Mouse (Mus musculus) intestine, embryonic 14.5 days (tissue): ENCODE data around the gene Sys1. TPM values are rescaled to one million over a fixed set of nuclear protein-coding genes. Genes with fewer than 3 reads are reported as not detected.
A peak's percentile ranks its signal among the peaks of the same experiment; 100 is the strongest.

Experiments
- ATAC-seq: fragments of 200-750 bp; cut with Nextera tagmentation; replicated peaks from 2 replicates; pipeline ENCODE4 v1.8.0; 2017; ENCODE audit warnings: low read depth, moderate number of reproducible peaks, moderate TSS enrichment, moderate library complexity; ENCODE audit not compliant: low FRiP score, low TSS enrichment
- DNase-seq: peaks from one replicate; pipeline ENCODE4 v3.0.0-alpha.2; 2018; ENCODE audit warnings: low spot score
- H3K27ac ChIP-seq: fragments of 300-500 bp; sonication (generic); 2 replicates; pipeline ENCODE4 v1.5.1; 2014; ENCODE audit warnings: low read depth, mild to moderate bottlenecking, control low read depth
- H3K27me3 ChIP-seq: fragments of 300-500 bp; sonication (generic); replicated peaks from 2 replicates; pipeline ENCODE4 v1.6.1; 2014; ENCODE audit warnings: low read length, control low read depth; ENCODE audit not compliant: control insufficient read depth, insufficient read depth
- H3K36me3 ChIP-seq: fragments of 300-500 bp; sonication (generic); 2 replicates; pipeline ENCODE4 v1.6.1; 2014; ENCODE audit warnings: low read length, control low read depth; ENCODE audit not compliant: control insufficient read depth, insufficient read depth
- H3K4me1 ChIP-seq: fragments of 300-500 bp; sonication (generic); replicated peaks from 2 replicates; pipeline ENCODE4 v1.6.1; 2014; ENCODE audit warnings: low read length, control low read depth, mixed read lengths; ENCODE audit not compliant: control insufficient read depth, insufficient read depth
- H3K4me2 ChIP-seq: fragments of 300-500 bp; sonication (generic); 2 replicates; pipeline ENCODE4 v1.6.1; 2014; ENCODE audit warnings: low read length
- H3K4me3 ChIP-seq: fragments of 300-500 bp; sonication (generic); 2 replicates; pipeline ENCODE4 v1.5.1; 2014; ENCODE audit warnings: low read depth, low read length, control low read depth, mixed read lengths
- H3K9ac ChIP-seq: fragments of 300-500 bp; sonication (generic); 2 replicates; pipeline ENCODE4 v1.6.1; 2014; ENCODE audit warnings: mild to moderate bottlenecking, low read length
- H3K9me3 ChIP-seq: fragments of 300-500 bp; sonication (generic); 2 replicates; pipeline ENCODE4 v1.6.1; 2016; ENCODE audit warnings: low read length, control low read depth; ENCODE audit not compliant: control insufficient read depth
- WGBS: fragments of 180-500 bp; shearing (Covaris S2); extraction: QIAGEN DNeasy Blood & Tissue Kit; methylation state at CpG from one replicate; pipeline ENCODE4 v1.1.7; 2014; 5-methylcytosine and 5-hydroxymethylcytosine counted together
- polyA plus RNA-seq: library from polyadenylated mRNA; unstranded; fragments of >200 nt; fragmentation: Nextera tagmentation; extraction: Ambion mirVana; gene quantifications from 2 replicates; pipeline ENCODE4 v1.2.1, GENCODE M21; 2014

Gene Sys1
- polyA plus RNA-seq, 1 experiment from 2014 or later: 65.2 TPM

GRCm38 (mm10) chr2:164494126-164494525 is 37.4 kb downstream of the Sys1 start:
- ATAC-seq: no peak
- no peak for DNase-seq
- 54% methylated on average over 2 of the region's 2 CpGs for WGBS
- H3K4me2 ChIP-seq: no peak overlapping the region
- no peaks in the 10 kb centered on the region for H3K27me3 ChIP-seq
- no peak overlapping the region for H3K4me3 ChIP-seq
- peaks cover 4% of the 10 kb centered on the region; the same call in 1 of the 2 replicates for H3K36me3 ChIP-seq
- H3K4me1 ChIP-seq: peaks cover 7% of the 10 kb centered on the region
- H3K9ac ChIP-seq: no peak overlapping the region
- no peak overlapping the region for H3K27ac ChIP-seq
- H3K9me3 ChIP-seq: no peaks in the 10 kb centered on the region

GRCm38 (mm10) chr2:164496331-164496730 is 39.6 kb downstream of the Sys1 start:
- peaks cover 16% of the 10 kb centered on the region for H3K36me3 ChIP-seq
- H3K4me3 ChIP-seq: peak overlapping the region; percentile 98; the same call in 1 of the 2 replicates
- H3K27me3 ChIP-seq: no peaks in the 10 kb centered on the region
- peak overlapping the region; percentile 79 for H3K4me2 ChIP-seq
- 65% methylated on average over 1 of the region's 1 CpGs for WGBS
- no peak overlapping the region for H3K9ac ChIP-seq
- no peak for DNase-seq
- peaks cover 7% of the 10 kb centered on the region for H3K4me1 ChIP-seq
- no peak for ATAC-seq
- no peaks in the 10 kb centered on the region for H3K9me3 ChIP-seq
- H3K27ac ChIP-seq: no peak overlapping the region

- 4% methylated on average over 43 of the region's 43 CpGs for WGBS
- Histone ChIP-seq H3K4me3 (peak within 1 kb of the TSS; percentile 98), H3K9ac (peak within 1 kb of the TSS; percentile 69), H3K27ac (no peak within 1 kb of the TSS), H3K36me3 (peaks cover 22% of the 10 kb centered on the region), H3K4me2 (peak within 1 kb of the TSS; percentile 79), H3K27me3 (no peaks in the 10 kb centered on the region), H3K9me3 (no peaks in the 10 kb centered on the region), H3K4me1 (peaks cover 7% of the 10 kb centered on the region)
- DNase-seq (peak; percentile 90), ATAC-seq (peak; percentile 93)
Observed at GRCm38 (mm10) chr2:164496847-164497690, 40.3 kb downstream of the Sys1 start, which contains the start of gene Pigt. Gene Pigt, plus strand, starts transcription at chr2:164497520.

DNA sequence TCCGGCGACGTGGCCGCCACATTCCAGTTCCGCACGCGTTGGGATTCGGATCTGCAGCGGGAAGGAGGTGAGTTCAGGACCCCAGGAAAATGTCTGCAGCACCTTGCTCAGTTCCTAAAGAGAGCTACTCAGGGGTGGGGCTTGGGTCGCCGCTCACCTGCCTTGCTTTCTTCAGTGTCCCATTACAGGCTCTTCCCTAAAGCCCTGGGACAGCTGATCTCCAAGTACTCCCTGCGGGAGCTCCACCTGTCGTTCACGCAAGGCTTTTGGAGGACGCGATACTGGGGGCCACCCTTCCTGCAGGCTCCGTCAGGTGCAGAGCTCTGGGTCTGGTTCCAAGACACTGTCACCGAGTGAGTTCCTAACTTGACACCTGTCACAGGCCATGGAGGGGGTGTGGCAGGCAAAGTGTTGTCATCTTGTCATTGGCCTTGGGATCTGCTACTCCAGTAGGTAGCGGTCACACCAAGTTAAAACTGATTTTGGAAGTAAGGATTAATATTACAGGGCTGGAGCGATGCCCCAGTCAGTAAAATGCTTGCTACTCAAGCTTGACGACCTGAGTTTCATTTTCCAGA is 41.0 kb downstream of the Sys1 start:
- ATAC-seq (peak; percentile 45), DNase-seq (no peak)
- 6% methylated on average over 21 of the region's 21 CpGs for WGBS
- Histone ChIP-seq H3K27me3 (no peaks in the 10 kb centered on the region), H3K27ac (no peak overlapping the region), H3K36me3 (peaks cover 29% of the 10 kb centered on the region), H3K4me1 (peaks cover 7% of the 10 kb centered on the region), H3K4me2 (peak overlapping the region; percentile 79), H3K4me3 (peak overlapping the region; percentile 98), H3K9me3 (no peaks in the 10 kb centered on the region), H3K9ac (peak overlapping the region; percentile 69)

DNA sequence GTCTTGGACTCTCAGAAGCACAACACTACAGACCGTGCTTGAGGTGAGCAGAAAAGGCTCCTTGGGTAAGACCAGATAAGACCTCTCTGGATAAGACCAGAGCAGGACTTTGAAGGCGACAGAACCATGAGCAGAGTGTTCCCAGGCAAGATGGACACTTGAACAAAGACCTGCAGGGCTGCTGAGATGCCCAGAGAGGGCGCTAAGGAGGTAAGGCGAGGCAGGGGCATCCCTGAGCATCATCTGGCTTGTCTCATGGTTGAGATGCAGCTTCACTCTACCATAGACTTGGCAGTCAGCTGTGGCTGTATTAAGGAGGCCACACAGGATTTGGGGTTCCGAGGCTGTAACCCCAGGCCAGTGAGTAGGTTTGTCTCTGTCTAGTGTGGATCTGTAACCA is 42.6 kb downstream of the Sys1 start:
- peaks cover 45% of the 10 kb centered on the region for H3K36me3 ChIP-seq
- no peak overlapping the region for H3K4me2 ChIP-seq
- no peak overlapping the region for H3K9ac ChIP-seq
- H3K27me3 ChIP-seq: no peaks in the 10 kb centered on the region
- no peak overlapping the region for H3K27ac ChIP-seq
- WGBS: 71% methylated on average over 5 of the region's 5 CpGs
- DNase-seq (no peak), ATAC-seq (no peak)
- peaks cover 7% of the 10 kb centered on the region for H3K4me1 ChIP-seq
- no peak overlapping the region for H3K4me3 ChIP-seq
- peaks cover 5% of the 10 kb centered on the region; the same call in 1 of the 2 replicates for H3K9me3 ChIP-seq

- WGBS: 89% methylated on average over 7 of the region's 7 CpGs
- Histone ChIP-seq H3K9ac (no peak overlapping the region), H3K9me3 (peaks cover 7% of the 10 kb centered on the region; the same call in 1 of the 2 replicates), H3K4me3 (no peak overlapping the region), H3K27me3 (no peaks in the 10 kb centered on the region), H3K4me2 (no peak overlapping the region), H3K36me3 (peaks cover 56% of the 10 kb centered on the region), H3K4me1 (peaks cover 7% of the 10 kb centered on the region), H3K27ac (no peak overlapping the region)
- no peak for DNase-seq
- no peak for ATAC-seq
Observed at GRCm38 (mm10) chr2:164500511-164500910, 43.7 kb downstream of the Sys1 start.

DNA sequence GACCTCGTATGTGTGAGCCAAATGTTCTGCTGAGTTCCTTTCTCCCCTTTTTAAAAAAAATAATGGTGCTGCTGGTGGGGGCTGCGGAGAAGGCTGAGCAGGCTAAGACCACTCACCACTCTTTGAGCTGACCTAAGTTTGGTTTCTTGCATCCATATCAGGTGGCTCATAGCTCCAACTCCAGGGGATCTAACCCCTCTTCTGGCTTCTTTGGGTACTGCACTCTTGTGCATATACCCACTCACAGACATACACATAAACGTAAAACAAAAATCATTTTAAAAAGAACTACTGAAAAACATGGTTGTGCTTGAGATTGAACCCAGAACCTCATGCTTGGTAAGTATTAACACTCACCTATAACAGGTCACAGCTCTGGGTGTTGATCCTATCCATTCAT is 48.2 kb downstream of the Sys1 start:
- H3K27ac ChIP-seq: no peak overlapping the region
- no peak overlapping the region for H3K4me2 ChIP-seq
- H3K4me3 ChIP-seq: no peak overlapping the region
- H3K4me1 ChIP-seq: no peaks in the 10 kb centered on the region
- DNase-seq (no peak), ATAC-seq (no peak)
- peaks cover 7% of the 10 kb centered on the region; the same call in 1 of the 2 replicates for H3K9me3 ChIP-seq
- no peaks in the 10 kb centered on the region for H3K27me3 ChIP-seq
- WGBS: 99% methylated on average over 3 of the region's 3 CpGs
- peaks cover 67% of the 10 kb centered on the region for H3K36me3 ChIP-seq
- no peak overlapping the region for H3K9ac ChIP-seq

GRCm38 (mm10) chr2:164505619-164506347 is 49.0 kb downstream of the Sys1 start:
- 83% methylated on average over 4 of the region's 4 CpGs for WGBS
- DNase-seq (no peak), ATAC-seq (no peak)
- H3K36me3 ChIP-seq: peaks cover 58% of the 10 kb centered on the region
- no peak overlapping the region for H3K4me3 ChIP-seq
- H3K9ac ChIP-seq: no peak overlapping the region
- H3K4me2 ChIP-seq: no peak overlapping the region
- no peak overlapping the region for H3K27ac ChIP-seq
- no peaks in the 10 kb centered on the region for H3K4me1 ChIP-seq
- H3K9me3 ChIP-seq: peaks cover 7% of the 10 kb centered on the region; the same call in 1 of the 2 replicates
- no peaks in the 10 kb centered on the region for H3K27me3 ChIP-seq
